Mouse (Mus musculus): ENCODE results near the gene Nab2.

- TF ChIP-seq POLR2A (IDR thresholded peaks at IDR 0.05; ENCODE audit: extremely low read depth, insufficient read depth, low read length), result no peak
- TF ChIP-seq CTCF (IDR thresholded peaks at IDR 0.05; ENCODE audit: low read depth, low read length), result no peak
Measured at GRCm38 (mm10) chr10:127676691-127677548, 8.6 kb upstream of the Nab2 start.

Measured in liver, adult 2 months (tissue).